Mouse (Mus musculus): ENCODE results near the gene Tctex1d1. TPM values are rescaled to one million over a fixed set of nuclear protein-coding genes. Genes with fewer than 3 reads are reported as not detected.
A peak's percentile ranks its signal among the peaks of the same experiment; 100 is the strongest.

Tctex1d1 gene
- polyA plus RNA-seq, 1 experiment from 2014 or later: not detected

GRCm38 (mm10) chr4:102986173-102986572 lies 7.8 kb downstream of the Tctex1d1 start:
- peak; percentile 26 for DNase-seq
- TF ChIP-seq CTCF (IDR thresholded peaks at IDR 0.05; ENCODE audit: low read depth) (no peak), EP300 (IDR thresholded peaks at IDR 0.05; ENCODE audit: low read depth) (no peak)
- Histone ChIP-seq H3K4me1 (ENCODE audit: insufficient read depth) (no peaks in the 10 kb centered on the region), H3K9me3 (ENCODE audit: low read length) (peaks cover 3% of the 10 kb centered on the region; the same call in 1 of the 2 replicates), H3K9ac (replicated peaks) (no peak overlapping the region), H3K27me3 (ENCODE audit: insufficient read depth, low read length) (no peaks in the 10 kb centered on the region), H3K4me2 (ENCODE audit: low read depth, low read length) (no peak overlapping the region), H3K27ac (ENCODE audit: low read depth) (no peak overlapping the region), H3K36me3 (replicated peaks; ENCODE audit: insufficient read depth, low read length) (no peaks in the 10 kb centered on the region), H3K4me3 (ENCODE audit: low read depth, low read length) (no peak overlapping the region)
- WGBS (ENCODE audit: insufficient replicate concordance): 64% methylated on average over 7 of the region's 7 CpGs
- no peak for ATAC-seq

GRCm38 (mm10) chr4:102986917-102987316 lies 8.5 kb downstream of the Tctex1d1 start:
- 5% methylated on average over 2 of the region's 2 CpGs for WGBS (ENCODE audit: insufficient replicate concordance)
- no peak overlapping the region for H3K9ac ChIP-seq (replicated peaks)
- no peak for ATAC-seq
- no peak overlapping the region for H3K4me2 ChIP-seq (ENCODE audit: low read depth, low read length)
- no peak overlapping the region for H3K27ac ChIP-seq (ENCODE audit: low read depth)
- H3K36me3 ChIP-seq (replicated peaks; ENCODE audit: insufficient read depth, low read length): no peaks in the 10 kb centered on the region
- peak; percentile 39 for DNase-seq
- H3K9me3 ChIP-seq (ENCODE audit: low read length): no peaks in the 10 kb centered on the region
- H3K4me3 ChIP-seq (ENCODE audit: low read depth, low read length): no peak overlapping the region
- TF ChIP-seq CTCF (IDR thresholded peaks at IDR 0.05; ENCODE audit: low read depth) (peak; percentile 82), EP300 (IDR thresholded peaks at IDR 0.05; ENCODE audit: low read depth) (no peak)
- H3K27me3 ChIP-seq (ENCODE audit: insufficient read depth, low read length): no peaks in the 10 kb centered on the region
- no peaks in the 10 kb centered on the region for H3K4me1 ChIP-seq (ENCODE audit: insufficient read depth)

- Histone ChIP-seq H3K4me3 (ENCODE audit: low read depth, low read length) (no peak overlapping the region), H3K9me3 (ENCODE audit: low read length) (no peaks in the 10 kb centered on the region), H3K4me2 (ENCODE audit: low read depth, low read length) (no peak overlapping the region), H3K27me3 (ENCODE audit: insufficient read depth, low read length) (no peaks in the 10 kb centered on the region), H3K4me1 (ENCODE audit: insufficient read depth) (no peaks in the 10 kb centered on the region), H3K27ac (ENCODE audit: low read depth) (no peak overlapping the region), H3K36me3 (replicated peaks; ENCODE audit: insufficient read depth, low read length) (no peaks in the 10 kb centered on the region), H3K9ac (replicated peaks) (no peak overlapping the region)
- ATAC-seq: no peak
- DNase-seq: no peak
- 73% methylated on average over 4 of the region's 4 CpGs for WGBS (ENCODE audit: insufficient replicate concordance)
- TF ChIP-seq EP300 (IDR thresholded peaks at IDR 0.05; ENCODE audit: low read depth) (no peak), CTCF (IDR thresholded peaks at IDR 0.05; ENCODE audit: low read depth) (no peak)
Observed at GRCm38 (mm10) chr4:102987325-102987724, 8.9 kb downstream of the Tctex1d1 start.

- no peaks in the 10 kb centered on the region for H3K4me1 ChIP-seq (ENCODE audit: insufficient read depth)
- ATAC-seq (no peak), DNase-seq (no peak)
- no peaks in the 10 kb centered on the region for H3K27me3 ChIP-seq (ENCODE audit: insufficient read depth, low read length)
- no peak overlapping the region for H3K27ac ChIP-seq (ENCODE audit: low read depth)
- H3K36me3 ChIP-seq (replicated peaks; ENCODE audit: insufficient read depth, low read length): no peaks in the 10 kb centered on the region
- no peak overlapping the region for H3K4me2 ChIP-seq (ENCODE audit: low read depth, low read length)
- TF ChIP-seq EP300 (IDR thresholded peaks at IDR 0.05; ENCODE audit: low read depth) (no peak), CTCF (IDR thresholded peaks at IDR 0.05; ENCODE audit: low read depth) (no peak)
- no peak overlapping the region for H3K9ac ChIP-seq (replicated peaks)
- 65% methylated on average over 2 of the region's 2 CpGs for WGBS (ENCODE audit: insufficient replicate concordance)
- H3K4me3 ChIP-seq (ENCODE audit: low read depth, low read length): no peak overlapping the region
- no peaks in the 10 kb centered on the region for H3K9me3 ChIP-seq (ENCODE audit: low read length)
Observed at GRCm38 (mm10) chr4:102987756-102988155, 9.3 kb downstream of the Tctex1d1 start.

GRCm38 (mm10) chr4:102988526-102988925 lies 10.1 kb downstream of the Tctex1d1 start:
- H3K27ac ChIP-seq (ENCODE audit: low read depth): no peak overlapping the region
- H3K4me1 ChIP-seq (ENCODE audit: insufficient read depth): no peaks in the 10 kb centered on the region
- no peaks in the 10 kb centered on the region for H3K9me3 ChIP-seq (ENCODE audit: low read length)
- ATAC-seq: no peak
- no peaks in the 10 kb centered on the region for H3K36me3 ChIP-seq (replicated peaks; ENCODE audit: insufficient read depth, low read length)
- 71% methylated on average over 6 of the region's 6 CpGs for WGBS (ENCODE audit: insufficient replicate concordance)
- no peak overlapping the region for H3K4me2 ChIP-seq (ENCODE audit: low read depth, low read length)
- H3K9ac ChIP-seq (replicated peaks): no peak overlapping the region
- H3K4me3 ChIP-seq (ENCODE audit: low read depth, low read length): no peak overlapping the region
- no peak for DNase-seq
- TF ChIP-seq EP300 (IDR thresholded peaks at IDR 0.05; ENCODE audit: low read depth) (no peak), CTCF (IDR thresholded peaks at IDR 0.05; ENCODE audit: low read depth) (no peak)
- no peaks in the 10 kb centered on the region for H3K27me3 ChIP-seq (ENCODE audit: insufficient read depth, low read length)

- Histone ChIP-seq H3K4me2 (ENCODE audit: low read depth, low read length) (no peak overlapping the region), H3K36me3 (replicated peaks; ENCODE audit: insufficient read depth, low read length) (no peaks in the 10 kb centered on the region), H3K9ac (replicated peaks) (no peak overlapping the region), H3K9me3 (ENCODE audit: low read length) (no peaks in the 10 kb centered on the region), H3K27me3 (ENCODE audit: insufficient read depth, low read length) (no peaks in the 10 kb centered on the region), H3K27ac (ENCODE audit: low read depth) (no peak overlapping the region), H3K4me3 (ENCODE audit: low read depth, low read length) (no peak overlapping the region), H3K4me1 (ENCODE audit: insufficient read depth) (no peaks in the 10 kb centered on the region)
- no peak for ATAC-seq
- DNase-seq: no peak
- no peak for TF ChIP-seq EP300 (IDR thresholded peaks at IDR 0.05; ENCODE audit: low read depth)
- TF ChIP-seq CTCF (IDR thresholded peaks at IDR 0.05; ENCODE audit: low read depth): no peak
- 68% methylated on average over 5 of the region's 5 CpGs for WGBS (ENCODE audit: insufficient replicate concordance)
Observed at GRCm38 (mm10) chr4:102989391-102989790, 11.0 kb downstream of the Tctex1d1 start.

GRCm38 (mm10) chr4:102990016-102990415 lies 11.6 kb downstream of the Tctex1d1 start:
- Histone ChIP-seq H3K27ac (ENCODE audit: low read depth) (no peak overlapping the region), H3K4me3 (ENCODE audit: low read depth, low read length) (no peak overlapping the region), H3K4me1 (ENCODE audit: insufficient read depth) (no peaks in the 10 kb centered on the region), H3K36me3 (replicated peaks; ENCODE audit: insufficient read depth, low read length) (no peaks in the 10 kb centered on the region), H3K4me2 (ENCODE audit: low read depth, low read length) (no peak overlapping the region), H3K27me3 (ENCODE audit: insufficient read depth, low read length) (no peaks in the 10 kb centered on the region), H3K9me3 (ENCODE audit: low read length) (no peaks in the 10 kb centered on the region), H3K9ac (replicated peaks) (no peak overlapping the region)
- DNase-seq (no peak), ATAC-seq (no peak)
- TF ChIP-seq CTCF (IDR thresholded peaks at IDR 0.05; ENCODE audit: low read depth): no peak
- TF ChIP-seq EP300 (IDR thresholded peaks at IDR 0.05; ENCODE audit: low read depth): no peak
- 68% methylated on average over 4 of the region's 4 CpGs for WGBS (ENCODE audit: insufficient replicate concordance)
